Mouse (Mus musculus) cortical plate, adult 2 months (tissue): Measurements from ENCODE around the gene 1700001C19Rik.

ENCODE experiments used
- CTCF ChIP-seq: fragments of 200-500 bp; IDR thresholded peaks from 2 replicates; pipeline ENCODE4 v1.5.1; 2011; ENCODE audit warnings: mild to moderate bottlenecking, control low read depth, low read length; ENCODE audit not compliant: insufficient read depth; ENCODE audit errors: extremely low read depth
- POLR2A ChIP-seq: fragments of 200-500 bp; IDR thresholded peaks from 2 replicates; pipeline ENCODE4 v1.6.1; 2011; ENCODE audit warnings: mild to moderate bottlenecking, low read length, control low read depth; ENCODE audit not compliant: insufficient read depth; ENCODE audit errors: extremely low read depth

DNA sequence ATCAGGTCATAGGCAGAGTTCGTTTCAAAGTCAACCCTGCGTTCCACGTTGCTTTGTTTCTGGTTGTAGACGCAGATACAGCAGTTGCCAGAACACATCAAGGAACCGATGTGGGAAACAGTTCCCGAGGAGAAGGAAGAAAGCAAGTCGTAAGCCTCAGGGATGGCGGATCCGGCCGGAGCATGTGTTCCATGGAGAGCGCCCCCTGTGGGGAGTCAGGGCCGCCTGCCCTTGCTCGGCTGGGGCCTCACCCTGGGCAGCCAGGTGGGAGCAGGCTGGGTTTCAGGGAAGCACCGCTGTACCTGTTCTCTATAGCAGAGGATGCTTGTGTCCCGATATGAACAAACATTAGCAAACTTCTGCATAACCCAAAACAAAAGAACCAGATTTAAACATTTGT lies 59.0 kb downstream of the 1700001C19Rik start:
- TF ChIP-seq POLR2A (no peak), CTCF (no peak)
